Mouse (Mus musculus) lung, embryonic 16.5 days (tissue): ENCODE results near the gene Socs2. TPM values are rescaled to one million over a fixed set of nuclear protein-coding genes. Genes with fewer than 3 reads are reported as not detected.

Source experiments
- ATAC-seq: fragments of 200-750 bp; cut with Nextera tagmentation; 2 replicates; pipeline ENCODE4 v1.8.0; 2017; ENCODE audit warnings: low read depth, mild to moderate bottlenecking, moderate library complexity
- H3K27ac ChIP-seq: fragments of 300-500 bp; sonication (generic); 2 replicates; pipeline ENCODE4 v1.5.1; 2014; ENCODE audit warnings: mild to moderate bottlenecking, control low read depth, low read length
- H3K27me3 ChIP-seq: fragments of 300-500 bp; sonication (generic); 2 replicates; pipeline ENCODE4 v1.6.1; 2014; ENCODE audit warnings: low read depth, low read length, mixed read lengths; ENCODE audit not compliant: control insufficient read depth, insufficient read depth
- H3K36me3 ChIP-seq: fragments of 300-500 bp; sonication (generic); 2 replicates; pipeline ENCODE4 v1.6.1; 2014; ENCODE audit warnings: low read length; ENCODE audit not compliant: control insufficient read depth, insufficient read depth
- H3K4me1 ChIP-seq: fragments of 300-500 bp; sonication (generic); replicated peaks from 2 replicates; pipeline ENCODE4 v1.6.1; 2014; ENCODE audit warnings: low read length, mixed read lengths; ENCODE audit not compliant: control insufficient read depth, insufficient read depth
- H3K4me2 ChIP-seq: fragments of 300-500 bp; sonication (generic); 2 replicates; pipeline ENCODE4 v1.6.1; 2014; ENCODE audit warnings: low read depth, low read length, control low read depth
- H3K4me3 ChIP-seq: fragments of 300-500 bp; sonication (generic); 2 replicates; pipeline ENCODE4 v1.5.1; 2014; ENCODE audit warnings: mild to moderate bottlenecking, low read length, control low read depth
- H3K9ac ChIP-seq: fragments of 300-500 bp; sonication (generic); 2 replicates; pipeline ENCODE4 v1.6.1; 2014; ENCODE audit warnings: low read length, control low read depth
- H3K9me3 ChIP-seq: fragments of 300-500 bp; sonication (generic); 2 replicates; pipeline ENCODE4 v1.6.1; 2016; ENCODE audit warnings: low read length; ENCODE audit not compliant: control insufficient read depth
- WGBS: fragments of 180-500 bp; shearing (Covaris S2); extraction: QIAGEN DNeasy Blood & Tissue Kit; methylation state at CpG from one replicate; pipeline ENCODE4 v1.1.7; 2014; 5-methylcytosine and 5-hydroxymethylcytosine counted together
- polyA plus RNA-seq: library from polyadenylated mRNA; unstranded; fragments of >200 nt; fragmentation: Nextera tagmentation; extraction: Ambion mirVana; gene quantifications from 2 replicates; pipeline ENCODE4 v1.2.1, GENCODE M21; 2015

Gene Socs2
- polyA plus RNA-seq, 1 experiment from 2014 or later: 90.3 TPM

DNA sequence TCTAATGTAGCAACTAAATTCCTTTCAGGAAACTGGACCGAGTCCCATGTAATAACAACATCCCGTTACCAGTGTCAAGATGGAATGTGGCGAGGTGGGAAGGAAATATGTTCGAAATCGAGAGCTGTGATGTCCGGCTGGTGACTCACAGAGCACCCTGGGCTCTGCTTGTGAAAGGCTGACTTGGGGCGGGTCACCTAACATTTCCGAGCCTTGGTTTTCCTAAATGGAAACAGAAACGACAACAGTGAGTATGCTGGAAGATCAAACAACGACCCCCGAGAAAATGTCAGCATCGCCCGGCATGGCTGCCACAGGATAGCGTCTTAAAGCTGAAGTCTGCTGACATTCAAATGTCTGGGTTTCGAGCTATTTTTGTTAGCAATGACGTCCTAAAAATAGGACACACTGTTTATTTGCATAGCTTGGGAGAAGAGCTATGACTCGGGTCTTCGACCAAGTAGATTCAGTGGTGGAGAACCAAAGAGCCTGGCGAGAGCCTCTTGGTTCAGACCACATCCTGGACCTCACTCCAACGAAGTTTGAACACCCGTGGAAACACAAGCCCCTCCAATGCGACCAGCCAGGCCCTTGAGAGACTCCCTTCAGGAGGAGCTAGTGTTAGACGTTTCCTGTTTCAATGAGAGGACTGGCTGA, 28.0 kb downstream of the Socs2 start:
- no peaks in the 10 kb centered on the region for H3K27me3 ChIP-seq
- H3K36me3 ChIP-seq: no peaks in the 10 kb centered on the region
- H3K4me2 ChIP-seq: peak overlapping the region; percentile 52
- peak; percentile 90 for ATAC-seq
- H3K27ac ChIP-seq: peak overlapping the region; percentile 94
- no peaks in the 10 kb centered on the region for H3K9me3 ChIP-seq
- H3K4me3 ChIP-seq: peak overlapping the region; percentile 27
- WGBS: 20% methylated on average over 23 of the region's 23 CpGs
- peaks cover 23% of the 10 kb centered on the region for H3K4me1 ChIP-seq
- peak overlapping the region; percentile 42 for H3K9ac ChIP-seq

DNA sequence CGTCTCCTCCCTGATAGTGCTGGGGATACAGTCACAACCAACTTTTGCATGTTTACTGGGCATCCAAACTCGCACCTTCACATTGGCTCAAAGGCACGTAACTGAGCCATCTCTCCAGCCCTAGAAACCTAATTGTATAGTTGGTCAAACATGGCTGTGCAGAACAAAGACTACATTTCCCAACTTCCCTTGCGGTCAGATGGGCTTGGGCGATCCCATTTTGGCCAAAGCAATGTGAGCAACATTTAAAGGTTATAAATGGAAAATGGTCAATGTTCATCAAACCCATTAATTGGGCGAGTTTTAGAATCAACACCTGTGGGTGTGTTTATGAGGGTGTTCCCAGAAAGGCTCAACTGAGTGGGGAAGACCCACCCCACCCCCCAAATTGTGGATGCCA, 30.5 kb downstream of the Socs2 start:
- peak overlapping the region; percentile 82 for H3K27ac ChIP-seq
- no peaks in the 10 kb centered on the region for H3K27me3 ChIP-seq
- no peak overlapping the region for H3K4me3 ChIP-seq
- no peaks in the 10 kb centered on the region for H3K36me3 ChIP-seq
- H3K9me3 ChIP-seq: no peaks in the 10 kb centered on the region
- 87% methylated on average over 6 of the region's 6 CpGs for WGBS
- peaks cover 23% of the 10 kb centered on the region for H3K4me1 ChIP-seq
- ATAC-seq: no peak
- no peak overlapping the region for H3K4me2 ChIP-seq
- H3K9ac ChIP-seq: no peak overlapping the region

DNA sequence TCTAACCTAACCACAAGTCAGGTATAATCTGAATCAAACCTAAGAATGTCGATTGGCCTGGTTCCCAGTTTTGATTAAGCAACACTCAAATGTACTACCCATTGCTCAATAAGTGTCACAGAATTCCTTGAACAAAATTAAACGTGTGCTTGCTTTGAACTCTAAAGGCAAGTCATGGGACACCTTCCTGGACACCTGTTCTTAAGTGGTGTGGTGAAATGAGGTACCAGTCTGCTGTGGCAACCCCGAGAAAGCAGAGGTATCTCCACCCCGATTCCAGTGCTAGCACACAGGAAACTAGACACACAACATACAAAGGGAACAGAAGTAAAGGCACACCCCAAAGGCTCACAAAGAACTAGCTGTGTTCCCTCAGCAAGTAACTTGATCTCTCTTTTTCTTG, 31.2 kb downstream of the Socs2 start:
- WGBS: 38% methylated on average over 4 of the region's 4 CpGs
- peaks cover 23% of the 10 kb centered on the region for H3K4me1 ChIP-seq
- no peak overlapping the region for H3K4me3 ChIP-seq
- H3K27me3 ChIP-seq: no peaks in the 10 kb centered on the region
- H3K36me3 ChIP-seq: no peaks in the 10 kb centered on the region
- no peak overlapping the region for H3K9ac ChIP-seq
- H3K9me3 ChIP-seq: no peaks in the 10 kb centered on the region
- ATAC-seq: peak; percentile 69
- no peak overlapping the region for H3K4me2 ChIP-seq
- H3K27ac ChIP-seq: peak overlapping the region; percentile 82

DNA sequence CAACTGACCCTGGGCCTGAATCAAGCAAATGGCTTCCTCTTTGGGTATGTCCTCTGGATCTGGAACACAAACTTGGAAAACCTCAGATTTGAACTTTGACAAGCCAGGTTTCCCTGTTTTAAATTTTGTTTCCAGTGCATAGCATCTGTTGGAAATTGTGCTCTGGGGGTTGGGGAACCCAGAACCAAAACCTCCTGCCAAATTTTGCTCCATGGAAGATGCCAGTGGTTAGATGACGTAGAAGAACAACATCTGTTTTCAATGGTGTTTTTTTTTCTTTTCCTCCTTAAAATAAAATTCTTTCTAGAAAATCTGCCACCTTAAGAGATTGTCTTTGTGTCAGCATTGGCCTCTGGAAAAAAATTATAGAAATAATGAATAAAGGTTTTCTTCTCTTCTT, 31.9 kb downstream of the Socs2 start:
- no peaks in the 10 kb centered on the region for H3K36me3 ChIP-seq
- ATAC-seq: no peak
- no peak overlapping the region for H3K4me2 ChIP-seq
- H3K27ac ChIP-seq: peak overlapping the region; percentile 63; the same call in 1 of the 2 replicates
- H3K4me1 ChIP-seq: peaks cover 23% of the 10 kb centered on the region
- WGBS: 53% methylated on average over 1 of the region's 1 CpGs
- no peak overlapping the region for H3K4me3 ChIP-seq
- H3K27me3 ChIP-seq: no peaks in the 10 kb centered on the region
- peaks cover 5% of the 10 kb centered on the region; the same call in 1 of the 2 replicates for H3K9me3 ChIP-seq
- no peak overlapping the region for H3K9ac ChIP-seq

DNA sequence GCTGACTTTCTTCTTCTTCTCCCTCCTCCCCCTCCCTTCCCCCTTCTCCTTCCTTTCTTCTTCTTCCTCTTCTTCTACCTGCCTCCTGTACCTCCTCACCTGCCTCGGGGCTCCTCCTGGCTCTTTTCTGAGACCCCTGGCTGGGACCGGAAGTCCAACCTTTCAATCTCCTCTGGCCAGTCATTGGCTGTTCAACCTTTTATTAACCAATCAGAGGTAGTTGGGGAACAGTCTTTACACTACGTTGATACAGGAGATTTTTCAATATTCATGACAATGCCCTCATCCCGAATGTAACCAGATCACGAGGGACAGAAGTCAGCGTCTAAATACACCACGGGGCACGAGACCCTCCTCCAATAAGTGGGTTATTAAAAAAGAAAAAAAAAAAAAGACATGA, 32.5 kb downstream of the Socs2 start:
- no peak overlapping the region for H3K4me3 ChIP-seq
- H3K27me3 ChIP-seq: no peaks in the 10 kb centered on the region
- peaks cover 5% of the 10 kb centered on the region; the same call in 1 of the 2 replicates for H3K9me3 ChIP-seq
- no peak overlapping the region for H3K27ac ChIP-seq
- ATAC-seq: no peak
- H3K4me1 ChIP-seq: peaks cover 22% of the 10 kb centered on the region
- WGBS: 85% methylated on average over 8 of the region's 8 CpGs
- no peak overlapping the region for H3K4me2 ChIP-seq
- no peaks in the 10 kb centered on the region for H3K36me3 ChIP-seq
- no peak overlapping the region for H3K9ac ChIP-seq

DNA sequence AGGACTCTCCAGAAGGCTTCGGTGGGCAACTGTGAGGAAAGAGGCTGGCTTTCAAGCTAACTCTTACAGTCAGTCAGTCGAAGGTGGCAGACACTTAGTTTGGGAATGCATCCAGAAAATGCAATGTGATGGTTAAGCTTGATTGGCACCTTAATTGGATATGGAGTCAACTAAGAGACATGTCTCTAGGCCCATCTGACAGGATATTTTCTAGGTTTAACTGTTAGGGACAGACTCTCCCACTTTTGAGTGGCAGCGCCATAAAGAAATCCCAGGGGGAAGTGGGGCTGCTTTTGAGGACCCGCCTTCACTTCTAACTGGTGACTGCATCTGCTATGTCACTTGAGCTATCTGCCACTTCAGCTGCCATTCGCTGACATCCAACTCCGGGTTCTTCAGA, 43.6 kb downstream of the Socs2 start:
- Histone ChIP-seq H3K4me2 (no peak overlapping the region), H3K9me3 (no peaks in the 10 kb centered on the region), H3K27me3 (no peaks in the 10 kb centered on the region), H3K27ac (no peak overlapping the region), H3K36me3 (no peaks in the 10 kb centered on the region), H3K4me3 (no peak overlapping the region), H3K9ac (no peak overlapping the region), H3K4me1 (no peaks in the 10 kb centered on the region)
- WGBS: 86% methylated on average over 6 of the region's 6 CpGs
- no peak for ATAC-seq

DNA sequence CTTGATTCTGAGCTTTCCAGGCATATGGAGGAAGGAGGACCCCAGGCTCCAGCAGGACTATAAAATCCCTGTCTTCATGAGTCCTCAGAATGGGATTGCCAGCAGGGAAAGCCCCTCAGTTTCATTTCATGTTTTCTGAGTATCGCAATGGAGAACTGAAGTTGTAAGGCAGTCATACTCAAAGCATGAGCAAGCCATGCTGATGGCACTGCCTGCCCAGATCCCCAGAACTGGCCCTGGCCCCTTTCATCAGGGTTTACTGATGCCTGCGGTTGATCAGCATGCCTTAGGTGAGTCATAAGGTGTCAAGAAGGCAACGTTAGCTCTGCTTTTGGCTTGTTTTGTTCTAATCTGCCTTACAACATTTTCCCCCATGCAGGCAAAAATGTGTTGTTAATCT, 45.0 kb downstream of the Socs2 start:
- H3K4me3 ChIP-seq: no peak overlapping the region
- no peak overlapping the region for H3K9ac ChIP-seq
- no peak overlapping the region for H3K4me2 ChIP-seq
- H3K9me3 ChIP-seq: no peaks in the 10 kb centered on the region
- H3K36me3 ChIP-seq: no peaks in the 10 kb centered on the region
- H3K4me1 ChIP-seq: no peaks in the 10 kb centered on the region
- no peaks in the 10 kb centered on the region for H3K27me3 ChIP-seq
- WGBS: 78% methylated on average over 3 of the region's 3 CpGs
- no peak overlapping the region for H3K27ac ChIP-seq
- ATAC-seq: no peak

DNA sequence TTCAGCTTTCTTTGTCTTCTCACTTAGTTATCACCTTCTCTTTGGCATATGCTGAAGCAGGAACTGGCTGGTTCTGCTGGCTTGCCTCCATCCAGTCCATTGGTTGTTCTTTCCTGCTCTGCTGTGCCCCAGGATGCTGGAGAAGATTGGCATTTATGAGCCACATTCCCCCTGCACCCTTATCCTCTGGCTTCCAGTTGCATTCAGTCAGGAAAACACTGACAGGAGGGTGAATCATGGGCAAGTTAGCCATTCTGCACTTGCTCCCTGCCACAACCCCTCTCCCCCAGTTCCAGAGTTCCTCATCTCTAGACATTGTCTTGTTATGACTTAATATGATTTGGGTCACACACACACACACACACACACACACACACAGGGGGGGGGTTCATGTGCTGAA, 47.8 kb downstream of the Socs2 start:
- no peaks in the 10 kb centered on the region for H3K4me1 ChIP-seq
- H3K4me2 ChIP-seq: no peak overlapping the region
- no peaks in the 10 kb centered on the region for H3K36me3 ChIP-seq
- no peak overlapping the region for H3K4me3 ChIP-seq
- H3K27ac ChIP-seq: no peak overlapping the region
- H3K27me3 ChIP-seq: no peaks in the 10 kb centered on the region
- no peak overlapping the region for H3K9ac ChIP-seq
- ATAC-seq: no peak
- peaks cover 2% of the 10 kb centered on the region; the same call in 1 of the 2 replicates for H3K9me3 ChIP-seq

DNA sequence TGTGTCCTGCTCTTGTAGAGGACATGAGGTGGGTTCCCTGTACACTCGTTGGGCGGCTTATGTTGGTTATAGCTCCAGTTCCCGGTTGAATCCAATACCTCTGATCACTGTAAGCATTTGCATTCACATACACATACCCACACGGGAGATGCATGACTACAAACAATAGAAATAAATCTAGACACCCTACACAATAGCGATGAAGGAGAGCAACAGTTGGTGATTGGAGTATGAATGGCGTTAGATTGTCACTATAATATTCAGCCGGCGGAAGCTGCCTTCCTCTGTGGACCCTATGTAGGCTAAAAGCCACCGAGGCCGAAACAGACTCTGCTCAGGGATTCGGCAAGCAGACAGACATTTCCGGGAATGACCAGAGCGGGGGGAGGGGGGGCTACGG, 48.8 kb downstream of the Socs2 start:
- Histone ChIP-seq H3K9ac (no peak overlapping the region), H3K4me1 (no peaks in the 10 kb centered on the region), H3K36me3 (no peaks in the 10 kb centered on the region), H3K27ac (no peak overlapping the region), H3K4me2 (no peak overlapping the region), H3K27me3 (no peaks in the 10 kb centered on the region), H3K9me3 (peaks cover 2% of the 10 kb centered on the region; the same call in 1 of the 2 replicates), H3K4me3 (no peak overlapping the region)
- ATAC-seq: no peak
- 80% methylated on average over 14 of the region's 14 CpGs for WGBS
